Mouse (Mus musculus) embryonic fibroblast, embryonic 13.5 days (primary cell): ENCODE data around the gene Hspa1l.
A peak's percentile ranks its signal among the peaks of the same experiment; 100 is the strongest.

Source experiments
- CTCF ChIP-seq: IDR thresholded peaks from 2 replicates; pipeline ENCODE4 v1.5.1; 2011; ENCODE audit warnings: mild to moderate bottlenecking, control low read depth, low read length, moderate library complexity, borderline replicate concordance; ENCODE audit not compliant: insufficient read depth
- POLR2A ChIP-seq: IDR thresholded peaks from 2 replicates; pipeline ENCODE4 v1.6.1; 2011; ENCODE audit warnings: low read depth, mild to moderate bottlenecking, control low read depth, low read length, moderate library complexity

DNA sequence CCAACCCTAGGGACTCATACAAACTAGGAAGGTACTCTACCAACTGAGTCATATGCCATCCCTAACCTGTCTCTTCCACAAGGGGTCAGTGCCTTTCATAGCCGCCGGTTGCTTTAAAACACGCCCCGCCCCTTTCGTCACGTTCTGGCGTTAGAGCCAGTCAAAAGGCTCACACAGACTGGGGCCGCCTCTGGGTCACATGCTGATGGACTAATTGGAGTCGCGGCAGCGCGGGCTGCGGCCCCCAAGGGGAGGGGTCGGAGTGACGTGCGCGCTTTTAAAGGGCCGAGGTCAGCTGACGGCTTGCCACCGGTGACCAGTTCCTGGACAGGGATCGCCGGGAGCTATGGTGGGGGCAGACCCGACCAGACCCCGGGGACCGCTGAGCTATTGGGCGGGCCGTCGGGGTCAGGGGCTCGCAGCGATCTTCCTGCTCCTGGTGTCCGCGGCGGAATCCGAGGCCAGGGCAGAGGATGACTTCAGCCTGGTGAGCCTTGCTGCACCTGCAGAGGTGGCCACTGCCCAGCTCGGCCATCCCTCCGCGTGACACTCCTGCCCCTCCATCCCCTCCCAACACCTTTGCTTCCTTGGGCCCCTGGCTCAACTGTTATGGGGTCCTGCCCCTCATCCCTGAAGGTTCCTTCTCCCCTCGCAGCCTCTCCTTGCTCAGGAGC lies 41.3 kb upstream of the Hspa1l start, which contains the start of gene Neu1:
- TF ChIP-seq CTCF (peak; percentile 13; the same call in 1 of the 2 replicates), POLR2A (peak; percentile 81)
